Mouse (Mus musculus): Measurements from ENCODE around the gene Maff. TPM values are rescaled to one million over a fixed set of nuclear protein-coding genes. Genes with fewer than 3 reads are reported as not detected.

Maff gene
- polyA plus RNA-seq, 1 experiment from 2014 or later = 1.2 TPM

- peak overlapping the region; percentile 50; the same call in 1 of the 2 replicates for H3K27ac ChIP-seq
Observed at GRCm38 (mm10) chr15:79324373-79324772, 22.0 kb upstream of the Maff start.

GRCm38 (mm10) chr15:79325742-79326141 lies 20.7 kb upstream of the Maff start:
- no peaks in the 10 kb centered on the region for H3K27me3 ChIP-seq (ENCODE audit: low read depth, poor library complexity, severe bottlenecking)
- no peaks in the 10 kb centered on the region for H3K36me3 ChIP-seq
- H3K27ac ChIP-seq = peak overlapping the region; percentile 23; the same call in 1 of the 2 replicates
- 94% methylated on average over 3 of the region's 3 CpGs for WGBS
- H3K9me3 ChIP-seq (replicated peaks) = no peaks in the 10 kb centered on the region
- no peak overlapping the region for H3K4me3 ChIP-seq
- DNase-seq (ENCODE audit: low spot score) = no peak
- H3K4me1 ChIP-seq = peaks cover 57% of the 10 kb centered on the region

More at GRCm38 (mm10) chr15:79324373-79324772, 22.0 kb upstream of the Maff start:
- WGBS = 93% methylated on average over 3 of the region's 3 CpGs
- H3K36me3 ChIP-seq = no peaks in the 10 kb centered on the region
- peaks cover 57% of the 10 kb centered on the region for H3K4me1 ChIP-seq
- H3K4me3 ChIP-seq = no peak overlapping the region
- H3K27me3 ChIP-seq (ENCODE audit: low read depth, poor library complexity, severe bottlenecking) = no peaks in the 10 kb centered on the region
- H3K9me3 ChIP-seq (replicated peaks) = no peaks in the 10 kb centered on the region
- no peak for DNase-seq (ENCODE audit: low spot score)

GRCm38 (mm10) chr15:79326264-79326663 lies 20.2 kb upstream of the Maff start:
- peaks cover 57% of the 10 kb centered on the region for H3K4me1 ChIP-seq
- 82% methylated on average over 4 of the region's 4 CpGs for WGBS
- no peak overlapping the region for H3K27ac ChIP-seq
- no peak overlapping the region for H3K4me3 ChIP-seq
- no peaks in the 10 kb centered on the region for H3K9me3 ChIP-seq (replicated peaks)
- no peaks in the 10 kb centered on the region for H3K27me3 ChIP-seq (ENCODE audit: low read depth, poor library complexity, severe bottlenecking)
- DNase-seq (ENCODE audit: low spot score) = no peak
- H3K36me3 ChIP-seq = no peaks in the 10 kb centered on the region

GRCm38 (mm10) chr15:79326971-79327961 lies 19.2 kb upstream of the Maff start:
- Histone ChIP-seq H3K4me3 (peak overlapping the region; percentile 69), H3K36me3 (no peaks in the 10 kb centered on the region), H3K27ac (peak overlapping the region; percentile 94), H3K9me3 (replicated peaks) (no peaks in the 10 kb centered on the region), H3K27me3 (ENCODE audit: low read depth, poor library complexity, severe bottlenecking) (no peaks in the 10 kb centered on the region), H3K4me1 (peaks cover 57% of the 10 kb centered on the region)
- WGBS = 20% methylated on average over 20 of the region's 20 CpGs
- DNase-seq (ENCODE audit: low spot score) = no peak

- H3K4me1 ChIP-seq = peaks cover 47% of the 10 kb centered on the region
Observed at GRCm38 (mm10) chr15:79328058-79328938, 18.1 kb upstream of the Maff start, which contains the start of gene Pla2g6. Gene Pla2g6, minus strand, starts transcription at chr15:79328390.

GRCm38 (mm10) chr15:79328939-79329275 lies 17.5 kb upstream of the Maff start:
- Histone ChIP-seq H3K4me1 (peaks cover 41% of the 10 kb centered on the region), H3K27me3 (ENCODE audit: low read depth, poor library complexity, severe bottlenecking) (no peaks in the 10 kb centered on the region), H3K36me3 (no peaks in the 10 kb centered on the region), H3K27ac (no peak overlapping the region), H3K9me3 (replicated peaks) (no peaks in the 10 kb centered on the region), H3K4me3 (no peak overlapping the region)
- WGBS = 93% methylated on average over 4 of the region's 4 CpGs
- DNase-seq (ENCODE audit: low spot score) = no peak

More at GRCm38 (mm10) chr15:79328058-79328938, 18.1 kb upstream of the Maff start, which contains the start of gene Pla2g6:
- H3K9me3 ChIP-seq (replicated peaks) = no peaks in the 10 kb centered on the region
- H3K36me3 ChIP-seq = no peaks in the 10 kb centered on the region
- no peaks in the 10 kb centered on the region for H3K27me3 ChIP-seq (ENCODE audit: low read depth, poor library complexity, severe bottlenecking)
- peak within 1 kb of the TSS; percentile 94 for H3K27ac ChIP-seq
- peak; percentile 100 for DNase-seq (ENCODE audit: low spot score)
- 3% methylated on average over 46 of the region's 46 CpGs for whole genome bisulfite sequencing
- H3K4me3 ChIP-seq = peak within 1 kb of the TSS; percentile 69

DNA sequence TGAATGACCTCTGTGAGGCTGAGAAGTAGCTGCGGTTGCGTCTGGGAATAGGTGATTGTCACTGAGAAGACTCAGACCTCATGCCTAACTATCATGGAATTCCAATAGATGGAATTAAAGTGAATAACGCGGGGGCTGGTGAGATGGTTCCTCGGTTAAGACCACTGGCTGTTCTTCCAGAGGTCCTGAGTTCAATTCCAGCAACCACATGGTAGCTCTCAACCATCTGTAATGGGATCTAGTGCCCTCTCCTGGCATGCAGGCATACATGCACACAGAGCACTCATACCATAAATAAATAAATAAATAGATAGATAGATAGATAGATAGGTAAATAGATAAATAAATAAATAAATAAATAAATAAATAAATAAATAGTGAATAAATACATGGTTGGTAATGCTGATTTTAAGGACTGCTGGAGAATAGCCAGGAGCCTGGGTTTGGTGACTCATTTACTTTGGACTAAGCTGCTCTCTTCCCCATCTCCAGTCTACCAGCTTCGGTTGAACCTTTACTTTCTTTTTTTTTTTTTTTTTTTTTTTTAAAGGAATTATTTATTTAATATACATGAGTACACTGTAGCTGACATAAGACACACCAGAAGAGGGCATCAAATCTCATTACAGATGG lies 17.0 kb upstream of the Maff start:
- no peaks in the 10 kb centered on the region for H3K9me3 ChIP-seq (replicated peaks)
- WGBS = 96% methylated on average over 6 of the region's 6 CpGs

DNA sequence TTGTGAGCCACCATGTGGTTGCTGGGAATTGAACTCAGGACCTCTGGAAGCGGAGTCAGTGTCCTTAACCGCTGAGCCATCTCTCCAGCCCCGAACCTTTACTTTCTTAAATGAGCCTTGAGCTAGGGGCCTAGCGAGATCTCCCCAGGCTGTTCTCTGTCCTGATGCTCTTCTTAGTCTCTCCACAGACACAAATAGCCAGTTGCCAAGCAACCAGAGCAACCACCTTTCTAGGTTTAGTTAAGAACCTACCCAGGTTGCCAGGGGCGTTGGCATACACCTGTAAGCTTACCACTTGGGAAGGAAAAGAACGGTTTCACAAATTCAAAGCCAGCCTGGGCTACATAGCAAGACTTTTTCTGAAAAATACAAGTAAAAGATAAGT lies 16.4 kb upstream of the Maff start:
- H3K4me1 ChIP-seq = peaks cover 37% of the 10 kb centered on the region
- H3K36me3 ChIP-seq = no peaks in the 10 kb centered on the region
- DNase-seq (ENCODE audit: low spot score) = no peak
- no peak overlapping the region for H3K4me3 ChIP-seq
- H3K27ac ChIP-seq = no peak overlapping the region
- H3K27me3 ChIP-seq (ENCODE audit: low read depth, poor library complexity, severe bottlenecking) = no peaks in the 10 kb centered on the region
- 87% methylated on average over 6 of the region's 6 CpGs for WGBS
- no peaks in the 10 kb centered on the region for H3K9me3 ChIP-seq (replicated peaks)

More for the DNA sequence above, 17.0 kb upstream of the Maff start:
- DNase-seq (ENCODE audit: low spot score) = no peak
- no peaks in the 10 kb centered on the region for H3K36me3 ChIP-seq
- peaks cover 36% of the 10 kb centered on the region for H3K4me1 ChIP-seq
- no peak overlapping the region for H3K4me3 ChIP-seq
- H3K27ac ChIP-seq = no peak overlapping the region
- H3K27me3 ChIP-seq (ENCODE audit: low read depth, poor library complexity, severe bottlenecking) = no peaks in the 10 kb centered on the region

GRCm38 (mm10) chr15:79330521-79330920 lies 15.9 kb upstream of the Maff start:
- no peak for DNase-seq (ENCODE audit: low spot score)
- H3K36me3 ChIP-seq = no peaks in the 10 kb centered on the region
- no peak overlapping the region for H3K4me3 ChIP-seq
- 78% methylated on average over 4 of the region's 4 CpGs for WGBS
- H3K9me3 ChIP-seq (replicated peaks) = no peaks in the 10 kb centered on the region
- H3K27me3 ChIP-seq (ENCODE audit: low read depth, poor library complexity, severe bottlenecking) = no peaks in the 10 kb centered on the region
- no peak overlapping the region for H3K27ac ChIP-seq
- peaks cover 37% of the 10 kb centered on the region for H3K4me1 ChIP-seq

DNA sequence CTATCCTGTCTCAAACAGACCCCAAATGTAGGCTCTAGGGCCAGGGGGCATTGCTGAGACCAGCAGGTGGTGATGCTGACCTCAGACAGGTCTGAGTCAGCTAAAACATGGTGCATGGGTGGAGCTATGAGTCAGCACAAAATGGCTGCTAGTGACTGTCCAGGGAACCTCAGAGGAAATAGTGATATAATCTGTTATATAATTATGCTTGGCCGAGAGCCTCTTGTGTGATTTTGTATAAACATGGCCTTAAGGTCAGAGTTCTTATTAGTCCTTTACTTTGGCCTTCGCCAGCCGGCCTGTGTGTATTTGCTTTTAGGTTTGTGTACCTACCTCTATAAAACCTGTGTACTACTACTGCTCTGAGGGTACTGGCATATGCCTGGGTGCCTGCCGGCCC lies 13.0 kb upstream of the Maff start:
- peaks cover 13% of the 10 kb centered on the region for H3K4me1 ChIP-seq
- H3K9me3 ChIP-seq (replicated peaks) = no peaks in the 10 kb centered on the region
- DNase-seq (ENCODE audit: low spot score) = no peak
- H3K27me3 ChIP-seq (ENCODE audit: low read depth, poor library complexity, severe bottlenecking) = no peaks in the 10 kb centered on the region
- H3K4me3 ChIP-seq = no peak overlapping the region
- H3K36me3 ChIP-seq = no peaks in the 10 kb centered on the region
- WGBS = 76% methylated on average over 4 of the region's 4 CpGs
- no peak overlapping the region for H3K27ac ChIP-seq

GRCm38 (mm10) chr15:79335061-79335655 lies 11.3 kb upstream of the Maff start:
- Histone ChIP-seq H3K27me3 (ENCODE audit: low read depth, poor library complexity, severe bottlenecking) (no peaks in the 10 kb centered on the region), H3K9me3 (replicated peaks) (no peaks in the 10 kb centered on the region), H3K4me1 (peaks cover 10% of the 10 kb centered on the region), H3K27ac (peak overlapping the region; percentile 74), H3K4me3 (no peak overlapping the region), H3K36me3 (no peaks in the 10 kb centered on the region)
- DNase-seq (ENCODE audit: low spot score) = no peak
- 64% methylated on average over 7 of the region's 7 CpGs for WGBS

DNA sequence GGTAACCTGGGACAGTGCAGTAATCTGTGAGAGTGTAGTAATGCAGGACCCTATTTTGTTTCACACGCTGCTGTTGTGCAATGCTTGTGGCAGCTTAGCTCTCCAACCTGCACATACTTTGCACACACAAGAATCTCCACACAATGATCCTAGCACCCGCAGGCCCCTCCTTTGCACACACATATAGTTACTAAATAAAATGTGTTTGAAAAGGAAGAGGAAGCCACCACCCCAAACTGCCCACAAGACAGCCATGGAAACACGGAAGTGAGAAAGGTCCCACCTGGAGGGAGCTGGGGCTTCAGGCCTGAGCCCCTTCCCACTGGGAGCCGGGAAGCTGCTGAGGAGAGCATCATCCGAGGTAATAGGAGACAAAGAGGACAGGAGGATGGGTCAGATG lies 7.4 kb upstream of the Maff start:
- Histone ChIP-seq H3K27me3 (ENCODE audit: low read depth, poor library complexity, severe bottlenecking) (no peaks in the 10 kb centered on the region), H3K36me3 (no peaks in the 10 kb centered on the region), H3K27ac (no peak overlapping the region), H3K9me3 (replicated peaks) (no peaks in the 10 kb centered on the region), H3K4me1 (peaks cover 10% of the 10 kb centered on the region), H3K4me3 (no peak overlapping the region)
- 72% methylated on average over 5 of the region's 5 CpGs for WGBS
- no peak for DNase-seq (ENCODE audit: low spot score)

Measured in limb, embryonic 10.5 days (tissue).